Mouse (Mus musculus) cerebellum, adult 8-10 months (tissue): ENCODE data around the gene Mylk4.
A peak's percentile ranks its signal among the peaks of the same experiment; 100 is the strongest.

Source experiments
- DNase-seq: peaks from one replicate; pipeline ENCODE4 v3.0.0; 2022

Mylk4 gene

DNA sequence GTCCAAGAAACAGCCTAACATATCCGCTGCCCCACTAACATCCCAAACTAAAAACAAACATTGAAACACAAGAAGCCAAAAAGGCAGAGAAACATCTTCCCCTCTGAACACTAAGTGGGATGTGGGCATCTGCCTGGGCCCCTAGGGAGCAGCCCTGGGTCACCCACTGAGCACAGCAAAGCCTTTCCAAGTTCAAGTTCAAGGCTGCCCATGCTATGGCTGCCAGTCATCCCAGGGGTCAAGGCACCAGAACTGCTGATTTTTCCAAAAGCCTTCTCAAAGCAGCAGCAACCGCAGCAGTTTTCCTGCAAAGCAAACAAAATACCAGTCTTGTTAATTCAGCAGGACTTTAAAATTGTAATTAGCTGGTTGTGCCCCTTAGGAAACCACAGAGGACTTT is 78.8 kb downstream of the Mylk4 start:
- no peak for DNase-seq

DNA sequence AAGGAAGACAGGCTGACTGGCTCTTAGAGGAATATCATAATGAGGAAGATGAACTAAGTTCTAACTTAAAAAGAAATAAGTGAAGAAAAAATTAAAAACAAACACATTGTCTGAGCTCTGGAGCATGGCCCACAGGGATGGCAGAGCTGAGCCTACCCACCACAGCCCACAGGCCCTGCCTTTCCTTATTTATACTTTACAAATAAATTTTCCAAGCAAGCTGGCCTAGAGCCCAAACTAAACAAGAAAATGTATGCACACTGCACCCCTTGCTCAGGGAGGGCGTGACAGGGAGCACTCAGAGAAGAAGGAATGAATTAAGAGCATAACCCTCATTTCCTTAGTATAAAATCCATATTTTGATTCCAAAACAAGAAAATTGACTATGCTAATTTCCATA is 82.2 kb downstream of the Mylk4 start:
- DNase-seq = no peak

DNA sequence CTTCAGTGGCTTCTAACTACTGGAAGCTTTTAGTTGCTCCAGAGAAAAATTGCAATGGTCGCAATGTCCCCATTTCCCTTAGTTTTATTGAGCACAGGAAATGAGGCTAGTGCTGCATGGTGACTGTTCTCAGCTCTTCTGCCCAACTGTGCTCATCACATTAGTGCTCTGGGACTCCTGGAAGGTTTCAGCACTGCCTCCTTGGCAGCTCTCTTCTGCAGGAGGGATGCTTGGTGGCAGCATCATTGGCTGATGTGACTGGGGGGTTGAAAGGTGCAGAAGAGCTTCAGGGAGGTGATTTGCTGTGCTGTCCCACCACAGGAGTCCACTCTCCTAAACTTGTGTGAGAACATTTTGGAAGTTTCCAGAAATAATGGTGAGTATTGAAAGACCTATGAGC is 84.4 kb downstream of the Mylk4 start:
- DNase-seq = no peak

DNA sequence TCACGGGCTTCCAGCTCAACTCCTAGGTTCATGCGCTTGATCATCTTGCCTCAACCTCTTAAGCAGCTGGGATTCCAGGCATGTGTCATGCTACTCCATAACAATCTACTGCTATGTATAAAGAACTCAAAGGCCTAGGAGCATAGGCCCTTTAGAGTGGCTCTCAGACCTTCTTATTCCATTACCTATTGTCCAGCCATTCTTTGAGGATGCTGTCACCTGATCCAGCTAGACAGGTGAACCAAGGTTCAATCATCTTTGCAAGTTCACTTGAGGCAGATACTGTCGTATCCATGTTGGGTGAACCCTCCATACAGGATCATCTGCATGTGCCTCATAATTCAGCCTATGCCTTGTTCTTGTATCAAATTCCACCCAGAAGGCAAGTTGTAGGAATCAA is 84.8 kb downstream of the Mylk4 start:
- DNase-seq = no peak

DNA sequence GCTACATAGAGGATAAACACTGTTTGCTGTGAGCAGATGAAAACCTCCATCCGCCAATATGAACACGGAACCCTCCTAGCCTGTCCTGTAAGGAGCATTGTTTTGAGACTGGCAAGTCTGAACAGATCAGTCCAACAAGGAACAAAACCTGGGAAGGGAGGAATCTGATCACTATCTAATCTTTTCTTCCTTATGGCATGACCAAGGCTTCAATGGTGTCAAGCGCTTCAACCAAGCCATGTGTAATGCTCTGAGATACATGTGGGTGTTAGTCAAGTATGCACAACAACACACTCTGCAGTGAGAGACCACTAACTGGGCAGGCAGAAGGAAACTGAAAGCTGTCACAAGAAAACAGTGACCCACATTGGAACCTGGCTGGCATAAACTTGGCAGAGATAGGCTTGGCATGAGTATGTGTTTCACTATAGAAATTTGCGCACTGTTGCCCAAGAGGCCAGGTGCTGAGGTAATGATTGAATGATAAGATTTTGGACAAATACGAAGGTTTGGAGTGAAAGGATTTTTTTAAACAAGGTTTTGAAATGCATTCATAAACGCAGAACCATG is 89.8 kb downstream of the Mylk4 start:
- DNase-seq = no peak

DNA sequence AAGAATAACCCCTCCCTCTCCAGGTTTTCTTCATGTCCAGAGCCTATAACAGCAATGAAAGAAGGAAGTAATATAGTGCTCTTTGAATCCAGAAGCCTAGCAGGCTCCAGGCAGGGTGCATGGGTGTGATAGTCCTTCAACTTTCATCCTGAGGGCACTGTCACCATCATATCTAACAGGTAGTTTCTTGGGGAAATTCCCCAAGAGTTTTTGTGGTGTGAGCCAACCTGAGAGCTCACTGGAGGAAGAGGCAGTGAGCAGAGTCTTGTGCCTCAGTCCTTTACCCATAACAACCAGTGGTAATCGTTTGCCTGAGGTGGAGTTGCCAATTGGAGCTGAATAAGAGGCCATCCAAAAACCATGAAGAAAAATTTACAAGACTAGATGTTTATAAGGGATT is 91.2 kb downstream of the Mylk4 start:
- DNase-seq = no peak

DNA sequence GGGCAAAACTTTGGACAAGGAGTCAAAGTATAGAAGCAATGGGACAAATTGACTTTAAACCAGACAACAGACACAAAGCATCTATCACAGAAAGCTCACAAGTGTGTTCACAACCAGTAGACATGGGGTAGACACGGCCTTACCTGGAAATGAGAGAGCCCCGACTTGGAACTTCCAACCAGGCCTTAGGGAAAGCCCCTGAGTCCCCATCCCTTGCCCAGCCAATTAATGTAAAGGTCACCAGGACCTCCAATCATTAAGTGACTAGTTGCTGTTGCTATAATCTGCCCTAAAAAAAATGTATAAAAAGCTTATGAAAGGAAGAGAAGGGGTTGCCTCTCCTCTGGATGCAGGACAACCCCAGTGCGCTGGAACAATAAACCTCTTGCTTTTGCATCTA is 93.5 kb downstream of the Mylk4 start:
- DNase-seq = no peak

DNA sequence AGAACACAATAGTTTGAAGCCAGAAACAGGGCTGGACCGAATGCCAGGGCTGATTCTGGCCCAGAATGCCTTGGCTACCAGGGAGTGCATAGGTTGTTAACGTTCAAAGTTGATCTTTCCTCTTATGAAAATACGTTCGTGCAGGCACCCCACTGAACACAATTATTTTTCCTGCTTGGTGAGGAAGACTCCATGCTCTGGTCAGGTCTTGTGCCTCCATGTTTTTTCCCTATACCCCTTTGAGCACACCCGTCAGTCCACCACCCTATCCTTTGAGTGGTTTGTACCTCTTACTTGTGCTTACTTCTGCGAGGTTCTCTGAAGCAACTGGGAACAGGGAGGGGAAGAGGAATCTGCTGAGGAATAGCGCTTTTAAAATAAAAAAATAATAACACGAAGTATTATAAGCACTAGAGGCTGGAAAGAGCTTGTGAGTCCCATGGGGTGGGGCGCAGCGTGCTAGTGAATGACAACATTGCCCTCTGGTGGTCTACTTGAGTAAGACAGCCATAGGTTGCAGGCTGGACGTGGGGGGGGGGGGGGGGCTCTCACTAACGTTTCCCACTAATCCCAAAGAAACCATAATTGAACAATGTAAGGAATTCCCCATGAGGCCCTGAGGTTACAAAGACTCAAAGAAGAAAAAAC is 102.8 kb downstream of the Mylk4 start:
- peak; percentile 29 for DNase-seq

DNA sequence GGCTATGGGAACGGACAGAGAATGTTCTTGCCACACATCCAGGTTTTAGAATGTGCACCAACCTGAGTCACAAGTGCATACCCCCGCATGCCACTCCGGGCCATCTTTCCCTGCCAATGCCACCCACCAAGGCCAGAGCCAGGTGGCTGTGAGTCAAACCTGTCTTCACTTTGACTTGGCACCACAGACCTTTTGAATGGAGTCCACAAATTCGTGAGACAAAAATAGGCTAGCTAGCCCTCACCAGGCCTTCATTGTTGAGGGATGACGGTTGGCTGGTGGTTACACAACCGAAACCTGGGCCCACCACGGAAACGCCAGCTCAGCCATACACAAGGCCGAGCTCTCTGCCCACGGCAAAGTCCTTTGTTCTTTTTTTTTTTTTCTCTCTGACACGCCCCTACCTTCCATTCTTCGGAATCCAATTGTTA is 103.6 kb downstream of the Mylk4 start:
- DNase-seq = no peak

DNA sequence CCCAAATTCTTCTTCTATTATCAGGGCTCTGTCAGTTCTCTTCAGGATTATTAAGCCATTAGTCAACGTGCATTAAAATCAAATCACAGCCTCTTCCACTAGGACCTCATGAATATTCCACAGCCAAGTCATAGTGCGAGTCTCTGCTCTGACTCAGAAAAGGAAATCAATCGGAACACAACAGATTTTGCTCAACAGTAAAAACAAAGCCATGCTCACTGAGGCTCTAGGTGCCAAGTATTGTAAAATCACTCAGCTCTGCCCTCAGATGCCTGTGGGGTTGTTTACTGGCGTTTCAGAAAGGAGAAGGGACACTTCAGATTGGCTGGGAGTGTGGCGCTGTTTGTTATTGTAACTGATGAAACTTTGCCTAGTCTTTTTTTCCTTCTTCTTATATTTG is 104.8 kb downstream of the Mylk4 start:
- no peak for DNase-seq

DNA sequence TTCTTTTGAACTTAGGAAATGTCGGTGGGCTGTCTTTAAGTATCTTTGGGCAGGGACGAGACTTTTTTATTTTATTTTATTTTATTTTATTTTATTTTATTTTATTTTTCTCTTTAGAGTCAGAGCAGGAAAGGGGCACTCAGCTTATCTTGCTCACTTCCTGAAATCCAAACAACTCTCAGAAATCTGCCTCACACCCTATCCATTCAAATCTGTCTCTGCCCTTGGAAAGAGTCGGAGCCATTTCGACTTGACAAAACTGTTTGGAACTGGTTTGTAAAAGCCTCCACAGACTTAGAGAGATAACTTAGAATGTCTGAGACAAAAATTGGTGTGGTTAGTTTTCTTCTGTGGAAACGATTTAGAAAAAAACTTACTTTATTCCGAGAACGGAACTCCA is 113.0 kb downstream of the Mylk4 start:
- no peak for DNase-seq

DNA sequence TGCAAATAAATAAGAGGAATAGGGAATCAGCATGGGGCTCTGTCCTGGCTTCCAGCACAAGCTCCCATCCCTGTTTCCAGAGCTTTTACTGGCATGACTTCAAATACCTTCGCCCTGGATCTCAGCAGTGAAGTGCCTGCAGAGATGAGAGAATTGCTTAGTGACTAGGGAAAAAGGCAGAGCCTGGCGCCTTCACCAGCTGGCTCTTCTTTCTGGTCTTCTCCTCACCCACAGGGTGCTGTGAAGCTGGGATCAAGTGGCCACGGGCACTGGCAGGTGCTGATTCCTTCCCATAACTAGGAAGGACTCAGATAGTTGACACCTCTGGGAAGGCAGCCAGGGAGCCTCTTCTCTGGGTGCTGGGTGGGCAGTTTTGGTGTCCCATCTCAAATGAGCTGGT is 115.5 kb downstream of the Mylk4 start:
- DNase-seq = no peak

DNA sequence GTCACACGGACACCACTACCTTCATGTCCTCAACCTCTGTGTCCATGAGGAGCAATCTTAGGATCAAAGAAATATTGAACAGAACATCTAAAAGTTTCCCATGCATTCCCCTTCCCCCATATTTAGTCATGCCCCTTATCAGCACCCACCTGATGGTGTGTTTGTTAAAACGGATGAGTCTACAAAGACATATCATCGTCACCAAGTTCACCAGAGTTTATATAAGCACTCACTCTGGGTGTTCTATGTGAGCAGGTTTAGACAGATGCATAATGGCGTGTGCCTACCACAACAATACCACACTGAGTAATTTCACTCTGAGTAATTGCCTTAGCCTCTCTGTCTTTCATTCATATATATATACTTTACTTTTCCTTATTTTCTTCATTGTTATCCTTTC is 116.4 kb downstream of the Mylk4 start:
- no peak for DNase-seq

DNA sequence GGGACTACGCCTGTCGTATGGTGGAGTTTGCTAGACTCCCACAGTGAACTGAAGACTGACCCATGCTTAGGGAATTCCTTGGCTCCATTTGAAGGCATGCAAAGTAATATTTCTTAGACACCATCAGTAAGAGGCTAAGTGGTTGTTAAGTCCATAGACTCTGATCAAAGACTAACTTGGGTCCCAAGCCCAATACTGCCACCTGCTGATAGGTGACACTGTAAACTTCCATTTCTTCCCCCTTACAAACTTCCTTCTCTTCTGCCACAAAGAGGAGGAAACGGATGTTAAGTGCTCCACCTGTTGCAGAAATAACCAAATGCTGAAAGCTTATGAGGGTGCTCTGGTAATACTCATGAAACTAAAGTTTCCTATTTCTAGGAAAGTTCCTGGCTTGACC is 121.7 kb downstream of the Mylk4 start:
- no peak for DNase-seq

DNA sequence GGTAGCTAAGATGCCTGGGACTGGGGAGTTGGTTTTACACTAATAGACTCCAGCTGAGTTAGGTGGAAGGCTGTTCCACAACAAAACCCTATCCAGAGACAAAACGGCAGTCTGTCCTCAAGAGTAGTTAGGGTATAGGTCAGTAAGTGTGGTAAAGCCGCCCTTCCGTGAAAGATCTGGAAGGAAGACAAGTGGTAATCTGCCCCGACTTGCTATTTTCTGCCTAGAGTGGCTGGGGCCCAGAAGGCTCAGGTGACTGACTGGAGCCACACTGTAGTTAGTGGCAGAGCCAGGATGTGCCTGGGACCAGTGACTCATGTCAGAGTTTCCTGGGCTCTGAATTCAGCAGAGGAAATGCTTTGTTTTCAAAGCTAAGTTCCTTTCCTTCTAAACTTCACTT is 123.5 kb downstream of the Mylk4 start:
- DNase-seq = no peak

DNA sequence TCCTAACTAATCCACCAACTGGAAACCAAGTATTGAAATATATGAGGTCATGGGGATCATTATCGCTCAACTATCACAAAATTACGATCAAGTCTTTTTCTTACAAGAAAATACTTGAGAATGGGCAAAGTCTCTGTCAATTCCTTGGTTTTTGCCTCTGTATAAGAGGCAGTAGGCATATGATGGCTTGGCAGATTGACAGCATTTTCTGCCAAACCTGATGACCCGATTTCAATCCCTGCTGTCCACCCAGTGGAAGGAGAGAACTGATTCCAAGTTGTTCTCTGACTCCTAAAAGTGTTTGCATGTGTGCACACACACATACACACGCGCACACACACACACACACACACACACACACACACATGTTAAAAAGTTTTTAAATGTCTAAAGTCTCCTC is 124.5 kb downstream of the Mylk4 start:
- no peak for DNase-seq

DNA sequence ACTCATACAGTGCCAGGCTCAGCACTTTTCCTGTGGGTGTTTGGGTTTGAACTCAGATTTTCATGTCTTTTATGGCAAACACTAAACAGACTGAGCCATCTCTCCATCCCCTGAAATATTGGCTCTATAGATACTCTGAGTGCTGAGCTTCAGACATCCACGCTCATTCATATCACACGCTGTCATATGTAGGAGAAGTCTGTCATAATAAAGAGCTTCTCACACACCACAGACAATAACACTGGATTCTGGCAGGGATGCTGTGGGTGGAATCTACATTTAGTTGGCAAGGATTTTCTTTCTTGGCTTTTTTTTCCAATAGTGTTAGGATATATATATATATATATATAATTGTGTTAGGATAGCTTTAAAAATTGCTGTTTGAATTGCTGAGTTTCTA is 126.2 kb downstream of the Mylk4 start:
- no peak for DNase-seq
